Mouse (Mus musculus): Measurements from ENCODE around the gene Pqlc3.

DNA sequence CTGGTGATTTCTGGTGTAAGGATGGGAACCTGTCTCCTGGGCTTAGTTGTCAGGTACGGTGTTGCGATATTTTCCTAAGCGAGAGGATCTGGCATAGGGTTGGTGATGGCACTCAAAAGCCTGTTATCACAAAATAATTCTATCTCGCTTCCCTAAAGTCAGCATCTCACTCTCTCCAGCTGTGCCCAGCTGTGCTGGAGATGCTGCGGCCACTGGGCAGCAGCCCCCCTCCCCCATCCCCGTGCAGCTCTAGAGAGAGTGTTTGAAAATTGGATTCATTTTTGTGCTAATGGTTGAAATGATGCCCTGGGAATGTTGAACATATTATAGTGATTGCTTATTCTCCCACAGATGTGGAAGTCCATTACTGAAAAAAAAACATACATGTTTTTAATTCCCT is 38.0 kb upstream of the Pqlc3 start:
- TF ChIP-seq POLR2A (IDR thresholded peaks at IDR 0.05; ENCODE audit: borderline replicate concordance, low read depth, low read length) (no peak), CTCF (IDR thresholded peaks at IDR 0.05; ENCODE audit: low read depth, low read length) (no peak)

Data from bone marrow macrophage, adult 2 months (primary cell).